Mouse (Mus musculus): ENCODE measurements around the gene Myg1. TPM values are rescaled to one million over a fixed set of nuclear protein-coding genes. Genes with fewer than 3 reads are reported as not detected.

The Myg1 gene
- polyA plus RNA-seq, 1 experiment, result 92.1 TPM

DNA sequence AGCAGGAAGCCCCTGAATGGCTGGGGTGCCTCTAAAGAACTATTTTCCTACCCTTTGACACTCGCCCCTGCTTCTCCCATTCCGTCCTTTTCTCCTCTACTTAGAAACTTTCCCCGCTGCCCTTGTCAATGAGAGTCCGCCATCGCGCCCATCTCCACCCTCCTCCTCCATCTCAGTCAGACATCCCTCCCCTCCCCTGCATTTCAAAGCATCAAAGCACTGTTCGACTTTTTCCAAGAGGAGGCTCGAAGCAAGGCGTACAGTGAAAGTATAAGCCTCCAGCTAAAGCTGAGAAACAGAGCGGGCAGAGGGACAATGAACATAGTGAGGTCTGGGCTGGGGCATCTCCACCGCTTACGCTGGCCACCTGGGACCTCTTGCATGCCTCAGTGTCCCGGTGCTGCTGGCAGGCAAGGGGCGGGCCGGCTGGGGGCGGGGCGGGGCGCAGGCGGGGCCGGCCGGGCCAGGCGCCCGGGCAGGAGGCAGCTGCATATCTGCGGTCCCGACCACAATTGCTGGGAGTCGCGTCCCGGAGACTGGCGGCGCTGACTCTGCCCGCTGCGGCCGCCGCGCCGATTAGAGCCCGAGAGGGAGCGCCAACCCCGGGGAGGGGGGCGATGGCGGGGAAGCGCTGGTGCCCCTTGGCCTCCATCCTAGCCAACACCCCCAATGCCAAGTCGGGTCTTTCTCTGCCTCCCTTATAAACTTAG lies 45.1 kb downstream of the Myg1 start:
- Histone ChIP-seq H3K4me1 (peaks cover 61% of the 10 kb centered on the region), H3K4me3 (replicated peaks) (peak overlapping the region; percentile 92), H3K36me3 (replicated peaks; ENCODE audit: low read length) (no peaks in the 10 kb centered on the region), H3K27me3 (replicated peaks) (peaks cover 39% of the 10 kb centered on the region), H3K9me3 (no peaks in the 10 kb centered on the region)
- no peak for TF ChIP-seq FLI1 (IDR thresholded peaks at IDR 0.05; ENCODE audit: low read length)
- TF ChIP-seq GATA1 (IDR thresholded peaks at IDR 0.05; ENCODE audit: borderline replicate concordance, low read length), result no peak

DNA sequence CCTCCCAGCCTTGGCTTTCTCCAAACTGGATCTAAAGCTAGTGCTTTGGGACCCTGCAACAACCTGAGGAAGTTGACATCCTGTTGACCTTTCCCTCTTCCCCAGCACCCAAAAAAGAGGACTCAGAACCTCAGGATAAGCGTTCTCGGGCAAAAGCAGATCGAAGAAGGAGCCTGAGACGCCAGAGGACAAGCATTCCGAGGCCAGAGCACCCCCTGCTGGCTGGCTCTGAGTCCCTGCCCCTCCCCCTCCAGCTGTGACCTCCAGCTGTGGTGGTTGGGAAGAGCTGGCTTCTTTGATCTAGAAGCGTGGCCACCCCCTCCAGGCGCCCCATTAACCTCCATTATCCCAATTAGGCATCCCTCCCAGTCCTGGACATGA lies 45.6 kb downstream of the Myg1 start:
- Histone ChIP-seq H3K36me3 (replicated peaks; ENCODE audit: low read length) (no peaks in the 10 kb centered on the region), H3K4me3 (replicated peaks) (peak overlapping the region; percentile 92), H3K27me3 (replicated peaks) (peaks cover 33% of the 10 kb centered on the region), H3K4me1 (peaks cover 61% of the 10 kb centered on the region), H3K9me3 (no peaks in the 10 kb centered on the region)
- TF ChIP-seq GATA1 (IDR thresholded peaks at IDR 0.05; ENCODE audit: borderline replicate concordance, low read length) (no peak), FLI1 (IDR thresholded peaks at IDR 0.05; ENCODE audit: low read length) (no peak)

DNA sequence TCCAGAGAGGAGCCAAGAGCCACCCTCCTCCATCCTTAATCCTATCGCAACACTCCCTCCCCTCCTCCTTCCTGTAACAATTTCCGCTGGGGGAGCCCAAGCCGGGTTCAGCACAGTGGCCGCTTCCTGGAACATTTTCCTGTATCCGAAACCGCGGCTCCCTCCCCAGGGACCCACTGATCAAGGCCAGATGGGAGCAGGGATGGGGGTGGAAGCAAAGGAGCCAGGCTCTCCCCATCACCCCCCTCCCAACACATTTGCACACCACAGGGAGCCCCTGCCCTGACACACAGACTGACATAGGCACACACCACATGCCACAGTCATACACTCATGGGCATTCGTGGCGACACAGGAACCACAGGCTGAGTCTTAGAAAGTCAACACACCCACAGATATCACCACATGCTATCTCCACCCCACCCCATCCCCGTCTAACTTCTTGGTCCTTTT lies 46.3 kb downstream of the Myg1 start:
- peaks cover 30% of the 10 kb centered on the region for H3K27me3 ChIP-seq (replicated peaks)
- TF ChIP-seq GATA1 (IDR thresholded peaks at IDR 0.05; ENCODE audit: borderline replicate concordance, low read length) (no peak), FLI1 (IDR thresholded peaks at IDR 0.05; ENCODE audit: low read length) (no peak)
- H3K4me3 ChIP-seq (replicated peaks), result peak overlapping the region; percentile 92
- no peaks in the 10 kb centered on the region for H3K36me3 ChIP-seq (replicated peaks; ENCODE audit: low read length)
- H3K9me3 ChIP-seq, result no peaks in the 10 kb centered on the region
- peaks cover 58% of the 10 kb centered on the region for H3K4me1 ChIP-seq

DNA sequence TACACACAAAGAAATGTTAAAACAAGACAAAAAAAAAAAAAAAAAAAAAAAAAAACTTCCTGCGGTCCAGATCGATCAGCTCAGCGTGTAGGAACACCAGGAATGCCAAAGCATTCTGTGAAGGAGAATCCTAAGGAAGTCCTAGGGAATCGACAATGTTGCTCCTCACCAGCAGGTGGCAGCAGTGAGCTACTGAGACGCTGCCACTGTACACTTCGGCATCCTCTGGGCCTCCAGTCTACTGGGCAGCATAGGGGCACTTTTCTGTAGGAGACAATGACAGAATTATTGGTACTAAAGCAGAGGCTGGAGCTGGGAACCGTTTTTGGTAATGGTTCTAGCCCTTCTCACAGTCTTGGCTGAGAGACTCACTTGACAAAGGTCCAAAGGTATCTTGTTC lies 50.1 kb downstream of the Myg1 start:
- H3K4me1 ChIP-seq, result peaks cover 40% of the 10 kb centered on the region
- no peaks in the 10 kb centered on the region for H3K36me3 ChIP-seq (replicated peaks; ENCODE audit: low read length)
- no peak overlapping the region for H3K4me3 ChIP-seq (replicated peaks)
- peaks cover under 1% of the 10 kb centered on the region for H3K27me3 ChIP-seq (replicated peaks)
- TF ChIP-seq GATA1 (IDR thresholded peaks at IDR 0.05; ENCODE audit: borderline replicate concordance, low read length), result no peak
- no peak for TF ChIP-seq FLI1 (IDR thresholded peaks at IDR 0.05; ENCODE audit: low read length)
- H3K9me3 ChIP-seq, result no peaks in the 10 kb centered on the region

DNA sequence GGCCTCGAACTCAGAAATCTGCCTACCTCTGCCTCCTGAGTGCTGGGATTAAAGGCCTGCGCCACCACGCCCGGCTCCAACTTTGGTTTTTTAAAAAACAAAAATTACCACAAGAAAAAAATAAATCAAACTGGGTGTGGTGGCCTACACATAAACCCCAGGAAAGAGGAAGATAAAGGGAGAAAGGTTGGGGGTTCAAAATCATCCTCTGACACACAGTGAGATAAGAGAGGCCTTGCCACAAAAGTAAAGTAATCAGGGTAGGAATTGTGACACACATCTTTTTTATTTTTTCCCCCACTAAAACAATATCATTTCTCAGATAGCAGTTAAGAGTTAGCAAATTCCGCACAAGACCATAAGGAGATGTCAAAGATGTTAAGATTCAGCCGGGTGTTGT lies 52.2 kb downstream of the Myg1 start:
- no peaks in the 10 kb centered on the region for H3K27me3 ChIP-seq (replicated peaks)
- H3K4me3 ChIP-seq (replicated peaks), result no peak overlapping the region
- H3K9me3 ChIP-seq, result no peaks in the 10 kb centered on the region
- H3K4me1 ChIP-seq, result peaks cover 29% of the 10 kb centered on the region
- no peak for TF ChIP-seq FLI1 (IDR thresholded peaks at IDR 0.05; ENCODE audit: low read length)
- no peak for TF ChIP-seq GATA1 (IDR thresholded peaks at IDR 0.05; ENCODE audit: borderline replicate concordance, low read length)
- no peaks in the 10 kb centered on the region for H3K36me3 ChIP-seq (replicated peaks; ENCODE audit: low read length)

DNA sequence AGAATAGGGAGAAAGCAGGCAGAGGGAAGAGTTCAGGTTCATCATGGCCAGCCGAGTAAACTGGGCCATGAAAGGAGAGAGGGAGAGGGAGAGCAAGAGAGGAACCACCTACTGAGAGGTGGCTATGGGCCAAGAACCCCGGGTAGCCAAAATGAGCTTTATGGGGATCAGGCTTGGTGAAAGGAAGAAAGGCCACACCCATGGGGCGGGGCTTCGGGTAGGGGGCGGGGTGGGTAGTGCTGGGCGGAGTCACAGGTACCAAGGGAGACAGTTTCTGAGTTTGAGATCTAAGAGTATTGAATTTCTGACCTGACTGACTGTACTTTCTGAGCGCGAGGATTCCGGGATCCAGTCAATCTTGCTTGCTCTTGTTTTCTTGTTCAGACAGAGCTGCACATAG lies 55.1 kb downstream of the Myg1 start:
- H3K4me3 ChIP-seq (replicated peaks), result peak overlapping the region; percentile 6
- no peak for TF ChIP-seq GATA1 (IDR thresholded peaks at IDR 0.05; ENCODE audit: borderline replicate concordance, low read length)
- no peaks in the 10 kb centered on the region for H3K27me3 ChIP-seq (replicated peaks)
- peaks cover 37% of the 10 kb centered on the region for H3K4me1 ChIP-seq
- no peaks in the 10 kb centered on the region for H3K9me3 ChIP-seq
- H3K36me3 ChIP-seq (replicated peaks; ENCODE audit: low read length), result no peaks in the 10 kb centered on the region

Other genes with a start within 250 kb of the Myg1 start
- 0.43 TPM in 1 of 2 replicates, not detected in the other for gene Tns2, start 231.3 kb upstream of the Myg1 start, polyA plus RNA-seq (2012; ENCODE audit: insufficient read depth, low replicate concordance)
- gene Spryd3, start 195.5 kb upstream of the Myg1 start, polyA plus RNA-seq (2012; ENCODE audit: insufficient read depth, low replicate concordance), result 9.5 and 25.9 TPM in 2 replicates
- gene Igfbp6, start 187.3 kb upstream of the Myg1 start, polyA plus RNA-seq (2012; ENCODE audit: insufficient read depth, low replicate concordance), result 1.2 TPM in 1 of 2 replicates, not detected in the other
- gene Soat2, start 181.2 kb upstream of the Myg1 start, polyA plus RNA-seq (2012; ENCODE audit: insufficient read depth, low replicate concordance), result 0.76 and 3.6 TPM in 2 replicates
- 2.5 and 3.8 TPM in 2 replicates for gene Zfp740, start 128.5 kb upstream of the Myg1 start, polyA plus RNA-seq (2012; ENCODE audit: insufficient read depth, low replicate concordance)
- gene Csad, start 127.0 kb upstream of the Myg1 start, polyA plus RNA-seq (2012; ENCODE audit: insufficient read depth, low replicate concordance), result 13.8 and 14.5 TPM in 2 replicates
- gene Itgb7, start 99.8 kb upstream of the Myg1 start, polyA plus RNA-seq (2012; ENCODE audit: insufficient read depth, low replicate concordance), result 1.9 and 19.9 TPM in 2 replicates
- gene Rarg, start 74.2 kb upstream of the Myg1 start, polyA plus RNA-seq (2012; ENCODE audit: insufficient read depth, low replicate concordance), result 68.7 and 69.9 TPM in 2 replicates
- not detected in 2 replicates for gene Gm9918, start 61.1 kb upstream of the Myg1 start, polyA plus RNA-seq (2012; ENCODE audit: insufficient read depth, low replicate concordance)
- gene Mfsd5, start 52.3 kb upstream of the Myg1 start, polyA plus RNA-seq (2012; ENCODE audit: insufficient read depth, low replicate concordance), result 72.6 and 109 TPM in 2 replicates
- 7.5 and 12.3 TPM in 2 replicates for gene Espl1, start 35.4 kb upstream of the Myg1 start, polyA plus RNA-seq (2012; ENCODE audit: insufficient read depth, low replicate concordance)
- 5.9 and 58.8 TPM in 2 replicates for gene Pfdn5, start 5.6 kb upstream of the Myg1 start, polyA plus RNA-seq (2012; ENCODE audit: insufficient read depth, low replicate concordance)
- 51.2 and 84.3 TPM in 2 replicates for gene Aaas, start 19.1 kb downstream of the Myg1 start, polyA plus RNA-seq (2012; ENCODE audit: insufficient read depth, low replicate concordance)
- 0.10 TPM in 1 of 2 replicates, not detected in the other for gene Sp7, start 35.5 kb downstream of the Myg1 start, polyA plus RNA-seq (2012; ENCODE audit: insufficient read depth, low replicate concordance)
- 3.9 and 15.5 TPM in 2 replicates for gene Sp1, start 74.4 kb downstream of the Myg1 start, polyA plus RNA-seq (2012; ENCODE audit: insufficient read depth, low replicate concordance)
- 0.37 TPM in 1 of 2 replicates, not detected in the other for gene Amhr2, start 113.7 kb downstream of the Myg1 start, polyA plus RNA-seq (2012; ENCODE audit: insufficient read depth, low replicate concordance)
- gene Prr13, start 127.3 kb downstream of the Myg1 start, polyA plus RNA-seq (2012; ENCODE audit: insufficient read depth, low replicate concordance), result 978 and 1,945 TPM in 2 replicates
- 254 and 404 TPM in 2 replicates for gene Pcbp2, start 138.8 kb downstream of the Myg1 start, polyA plus RNA-seq (2012; ENCODE audit: insufficient read depth, low replicate concordance)
- gene Gm10337, start 172.0 kb downstream of the Myg1 start, polyA plus RNA-seq (2012; ENCODE audit: insufficient read depth, low replicate concordance), result not detected in 2 replicates
- gene Map3k12, start 185.4 kb downstream of the Myg1 start, polyA plus RNA-seq (2012; ENCODE audit: insufficient read depth, low replicate concordance), result 2.3 and 5.9 TPM in 2 replicates
- 46.9 and 64.7 TPM in 2 replicates for gene Tarbp2, start 186.5 kb downstream of the Myg1 start, polyA plus RNA-seq (2012; ENCODE audit: insufficient read depth, low replicate concordance)
- 4.0 TPM in 1 of 2 replicates, not detected in the other for gene Npff, start 193.2 kb downstream of the Myg1 start, polyA plus RNA-seq (2012; ENCODE audit: insufficient read depth, low replicate concordance)

Data from megakaryocyte, embryonic 14.5 days (primary cell).